Mouse (Mus musculus): ENCODE results near the gene Nuak2.

DNA sequence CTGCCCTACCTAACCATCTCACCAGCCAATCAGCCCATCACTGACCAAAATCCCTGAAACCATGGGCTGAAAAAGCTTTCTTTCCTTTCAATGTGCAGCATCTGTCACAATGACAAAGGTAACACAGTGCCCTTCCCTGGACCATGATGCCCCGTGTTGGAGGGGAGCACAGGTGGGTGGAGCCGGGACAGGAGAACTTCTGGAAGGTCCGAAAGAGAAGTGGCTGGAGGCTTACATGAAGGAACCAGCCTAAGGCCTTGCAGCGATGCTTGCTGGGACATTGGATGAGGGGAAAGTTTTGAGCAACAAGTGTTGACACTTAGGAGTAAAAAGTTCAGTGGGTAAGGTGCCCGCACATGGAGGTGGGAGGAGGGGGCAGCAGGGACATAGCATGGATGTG is 32.5 kb downstream of the Nuak2 start:
- TF ChIP-seq CTCF (IDR thresholded peaks at IDR 0.05; ENCODE audit: borderline replicate concordance, extremely low read depth, insufficient read depth, insufficient read length) (no peak), POLR2A (IDR thresholded peaks at IDR 0.05; ENCODE audit: borderline replicate concordance, extremely low read depth, insufficient read depth, insufficient read length, poor library complexity, severe bottlenecking) (no peak)

All from brain, embryonic 14.5 days (tissue).